Mouse (Mus musculus): Measurements from ENCODE around the gene Cops2.

Cops2 gene

GRCm38 (mm10) chr2:125827898-125828297 is 31.0 kb downstream of the Cops2 start:
- in situ Hi-C loops (cut with MseI, MboI) = no loop called here

GRCm38 (mm10) chr2:125826201-125826600 is 32.7 kb downstream of the Cops2 start:
- in situ Hi-C loops (cut with MseI, MboI) = no loop called here

DNA sequence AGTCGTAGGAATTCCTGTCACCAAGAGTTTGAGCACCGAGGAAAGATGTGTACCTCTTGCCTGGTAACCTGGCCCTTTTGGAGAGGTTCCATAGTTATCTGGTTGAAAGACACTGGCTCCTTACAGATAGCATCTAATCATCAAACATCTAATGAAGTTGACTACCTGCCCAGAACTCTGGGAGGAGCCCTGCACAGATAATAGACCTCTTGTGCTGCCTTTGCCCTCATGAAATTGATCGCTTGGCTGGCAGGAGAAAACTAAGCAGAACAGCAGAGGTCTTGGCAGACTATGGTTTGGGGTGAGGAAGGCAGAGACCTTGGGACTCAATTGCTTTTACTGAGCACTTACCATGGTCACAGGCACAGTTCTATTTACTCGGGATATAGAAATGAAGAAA is 38.5 kb downstream of the Cops2 start:
- in situ Hi-C loops (cut with MseI, MboI) = no loop called here

DNA sequence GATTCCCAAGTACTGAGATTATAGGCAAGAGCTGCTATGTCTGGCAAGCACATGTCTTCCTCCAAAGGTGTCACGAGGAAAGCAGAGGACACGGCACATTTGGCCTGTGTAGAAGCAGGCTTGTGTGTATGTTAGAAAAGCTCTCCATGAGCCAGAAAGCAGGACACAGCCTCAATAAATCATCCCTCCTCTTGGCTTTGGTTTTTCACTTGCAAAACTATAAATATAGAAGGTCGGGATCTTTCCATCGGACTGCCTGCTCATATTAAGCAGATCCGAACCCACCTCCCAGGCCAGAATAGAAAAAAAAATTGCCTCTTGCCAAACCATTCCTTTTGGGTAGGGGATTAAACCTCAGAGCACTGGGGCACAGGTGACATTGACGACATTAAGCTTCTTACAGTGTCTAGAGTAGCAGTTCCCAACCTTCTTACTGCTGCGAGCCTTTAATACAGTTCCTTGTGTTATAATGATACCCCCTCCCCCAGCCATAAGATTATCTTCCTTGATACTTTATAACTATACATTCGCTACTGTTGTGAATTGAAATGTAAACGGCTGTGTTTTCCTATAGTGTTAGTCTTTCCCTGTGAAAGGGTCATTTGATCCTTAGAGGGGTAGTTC is 44.9 kb downstream of the Cops2 start:
- in situ Hi-C loops (cut with MseI, MboI) = no loop called here

- in situ Hi-C loops (cut with MseI, MboI) = no loop called here
Observed at GRCm38 (mm10) chr2:125811332-125811731, 47.6 kb downstream of the Cops2 start.

DNA sequence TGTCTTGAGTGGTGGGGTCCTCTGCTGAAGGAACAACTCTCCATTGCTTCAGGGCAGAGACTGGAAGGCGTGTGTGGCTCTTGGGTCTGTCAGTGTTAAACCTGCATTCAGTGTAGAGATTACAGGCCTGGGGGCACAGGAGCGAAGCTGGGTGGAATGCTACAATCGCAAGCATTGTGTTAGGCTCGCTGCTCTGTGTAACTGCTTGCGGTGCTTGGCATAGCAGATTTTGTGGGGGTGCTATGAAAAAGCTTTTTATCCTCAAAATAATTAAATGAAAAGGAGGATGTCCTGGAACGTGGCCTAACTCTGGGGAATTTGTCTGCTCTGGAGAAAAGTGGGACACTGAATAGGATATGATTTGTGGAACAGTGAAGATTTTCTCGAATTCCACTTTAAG is 49.4 kb downstream of the Cops2 start:
- in situ Hi-C loops (cut with MseI, MboI) = no loop called here

DNA sequence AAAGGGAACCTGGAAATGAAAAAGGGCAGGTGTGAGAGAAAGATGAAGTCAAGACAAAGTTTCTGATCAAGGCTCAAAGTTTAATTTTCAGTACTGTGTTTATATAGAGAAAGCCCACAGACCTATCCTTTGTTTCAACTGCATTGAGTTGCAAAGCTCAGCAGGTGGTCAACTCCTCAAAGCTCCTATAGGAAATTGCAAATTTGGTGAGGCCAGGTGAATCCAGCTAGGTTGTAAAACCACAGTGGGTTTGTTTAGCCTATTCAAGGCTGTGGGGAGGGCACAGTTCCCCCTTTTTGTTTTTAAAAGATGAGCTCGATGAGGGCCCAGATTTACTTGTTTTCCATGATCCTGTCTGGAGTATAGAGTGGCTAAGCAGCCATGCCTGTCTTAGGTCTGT is 53.1 kb downstream of the Cops2 start:
- in situ Hi-C loops (cut with MseI, MboI) = no loop called here

GRCm38 (mm10) chr2:125801947-125802346 is 57.0 kb downstream of the Cops2 start:
- in situ Hi-C loops (cut with MseI, MboI) = no loop called here

GRCm38 (mm10) chr2:125801038-125801437 is 57.9 kb downstream of the Cops2 start:
- in situ Hi-C loops (cut with MseI, MboI) = no loop called here

GRCm38 (mm10) chr2:125800428-125800827 is 58.5 kb downstream of the Cops2 start:
- in situ Hi-C loops (cut with MseI, MboI) = no loop called here

DNA sequence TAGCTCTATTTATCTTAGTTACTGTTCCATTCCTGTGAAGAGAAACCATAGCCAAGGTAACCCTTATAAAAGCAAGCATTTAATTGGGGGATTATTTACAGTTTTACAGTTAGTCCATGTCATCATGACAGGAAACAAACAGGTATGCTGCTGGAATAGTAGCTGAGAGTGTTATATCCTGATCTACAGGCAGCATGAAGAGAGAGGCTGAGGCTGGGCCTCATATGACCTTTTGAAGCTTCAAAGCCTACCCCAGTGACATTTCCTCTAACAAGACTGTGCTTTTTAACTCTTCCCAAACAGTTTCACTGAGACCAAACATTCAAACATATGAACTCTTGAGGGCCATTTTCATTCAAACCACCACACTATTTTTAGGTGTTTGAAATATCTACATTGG is 61.1 kb downstream of the Cops2 start:
- in situ Hi-C loops (cut with MseI, MboI) = no loop called here

GRCm38 (mm10) chr2:125795118-125795517 is 63.8 kb downstream of the Cops2 start:
- in situ Hi-C loops (cut with MseI, MboI) = no loop called here

DNA sequence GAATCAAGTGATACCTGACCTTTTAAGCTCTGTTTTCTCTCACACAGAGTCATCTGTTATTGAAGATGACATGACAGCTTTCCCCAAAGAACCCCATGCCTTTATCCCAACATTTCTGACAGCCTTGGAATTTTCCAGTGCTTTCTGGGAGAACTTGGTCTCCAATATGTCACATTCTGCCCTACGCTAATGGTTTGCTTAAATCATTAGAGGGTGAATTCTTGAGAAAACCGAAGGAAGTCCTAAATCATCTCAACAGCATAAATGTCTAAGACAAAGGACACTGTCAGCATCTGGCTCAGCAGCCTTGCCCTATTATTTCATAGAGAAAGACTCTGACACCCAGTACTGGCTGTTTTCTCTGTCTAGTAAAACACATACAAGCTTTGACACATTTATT is 64.8 kb downstream of the Cops2 start:
- in situ Hi-C loops (cut with MseI, MboI) = no loop called here

- in situ Hi-C loops (cut with MseI, MboI) = no loop called here
Observed at GRCm38 (mm10) chr2:125792879-125793261, 66.1 kb downstream of the Cops2 start.

- in situ Hi-C loops (cut with MseI, MboI) = no loop called here
Observed at GRCm38 (mm10) chr2:125792144-125792878, 66.6 kb downstream of the Cops2 start.

- in situ Hi-C loops (cut with MseI, MboI) = no loop called here
Observed at GRCm38 (mm10) chr2:125791485-125791885, 67.5 kb downstream of the Cops2 start.

- in situ Hi-C loops (cut with MseI, MboI) = no loop called here
Observed at GRCm38 (mm10) chr2:125790242-125790641, 68.7 kb downstream of the Cops2 start.

DNA sequence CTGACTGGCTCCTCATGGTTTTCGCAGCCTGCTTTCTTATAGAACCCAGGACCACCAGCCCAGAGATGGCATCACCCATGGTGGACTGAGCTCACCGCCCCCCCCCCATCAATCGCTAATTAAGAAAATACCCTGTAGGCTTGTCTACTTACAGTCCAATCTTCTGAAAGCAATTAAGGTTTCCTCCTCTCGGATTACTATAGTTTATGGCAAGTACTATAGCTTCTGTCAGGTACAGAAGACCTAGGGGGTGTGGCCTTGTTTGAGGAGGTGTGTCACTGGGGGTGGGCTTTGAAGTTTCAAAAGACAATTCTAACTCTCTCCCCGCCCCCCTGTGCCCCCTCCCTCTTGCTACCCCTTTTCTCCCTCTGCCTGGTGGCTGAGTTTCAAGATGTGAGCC is 69.7 kb downstream of the Cops2 start:
- in situ Hi-C loops (cut with MseI, MboI) = no loop called here

DNA sequence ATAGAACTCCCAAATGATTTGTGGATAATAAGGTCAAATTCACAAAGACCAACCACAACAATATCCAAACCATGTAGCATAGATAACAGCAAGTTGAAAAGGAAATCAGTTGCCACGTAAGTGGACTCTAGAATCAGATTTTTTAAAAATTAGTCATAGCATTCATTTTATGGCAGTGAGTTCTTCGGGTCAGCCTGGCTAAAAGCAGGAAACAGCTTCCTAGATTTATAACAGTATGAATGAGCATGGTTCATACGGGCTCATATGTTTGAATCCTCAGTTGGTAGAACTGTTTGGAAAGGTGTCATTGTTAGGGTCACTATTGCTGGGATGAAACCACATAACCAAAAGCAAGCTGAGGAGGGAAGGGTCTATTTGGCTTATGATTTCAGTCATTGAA is 70.2 kb downstream of the Cops2 start:
- in situ Hi-C loops (cut with MseI, MboI) = no loop called here

DNA sequence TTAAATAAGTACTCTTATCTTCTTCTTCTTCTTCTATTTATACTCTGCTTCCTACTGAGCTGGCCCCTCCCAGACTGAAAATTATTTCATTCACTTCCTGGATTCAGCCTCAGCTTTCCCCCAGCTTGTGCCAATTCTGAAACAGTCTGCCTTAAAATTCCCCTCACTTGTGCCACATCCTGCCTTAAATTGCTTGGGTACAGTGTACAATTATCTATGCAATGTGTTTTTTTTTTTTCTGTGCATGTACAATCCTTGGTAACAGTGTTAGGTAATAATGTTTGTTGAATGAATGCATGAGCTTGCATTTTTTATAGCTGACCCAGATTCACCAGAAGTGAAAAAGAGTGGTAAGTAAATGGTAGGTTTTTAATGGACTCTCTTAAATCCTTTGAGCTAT is 70.6 kb downstream of the Cops2 start:
- in situ Hi-C loops (cut with MseI, MboI) = no loop called here

DNA sequence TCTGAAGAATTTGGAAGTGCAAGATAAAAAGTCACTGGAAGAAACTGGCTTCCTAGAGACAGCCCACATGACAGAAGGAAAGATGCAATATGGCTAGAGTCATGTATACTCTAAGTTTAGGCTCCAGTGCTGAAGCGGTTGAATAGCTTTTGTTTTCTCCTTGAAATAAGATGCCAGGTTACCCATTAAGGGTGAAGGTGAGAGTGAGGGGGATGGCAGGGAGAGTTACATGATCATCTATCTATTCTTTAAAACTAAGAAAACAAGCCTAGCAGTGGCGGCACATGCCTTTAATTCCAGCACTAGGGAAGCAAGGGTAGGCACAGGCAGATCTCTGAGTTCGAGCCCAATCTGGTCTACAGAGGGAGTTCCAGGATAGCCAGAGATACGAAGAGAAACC is 73.9 kb downstream of the Cops2 start:
- in situ Hi-C loops (cut with MseI, MboI) = no loop called here

DNA sequence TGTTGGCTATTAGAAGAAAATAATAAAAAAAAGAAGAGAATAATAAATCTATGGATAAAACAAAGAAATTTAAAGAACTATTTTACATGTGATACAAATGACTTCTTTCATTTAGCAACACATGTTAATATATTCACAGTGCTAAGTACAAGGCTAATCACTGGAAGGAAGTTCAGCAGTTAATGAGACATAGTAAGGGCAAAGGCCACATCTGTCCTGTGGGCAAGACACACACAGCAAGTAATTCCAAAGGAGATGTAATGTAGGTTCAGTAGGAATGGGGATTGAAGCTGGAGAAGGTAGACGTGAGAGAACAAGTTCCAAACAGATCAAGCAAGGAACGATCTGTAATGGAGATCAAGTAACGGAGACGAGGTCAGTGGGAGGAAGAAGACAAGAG is 74.5 kb downstream of the Cops2 start:
- in situ Hi-C loops (cut with MseI, MboI) = no loop called here

DNA sequence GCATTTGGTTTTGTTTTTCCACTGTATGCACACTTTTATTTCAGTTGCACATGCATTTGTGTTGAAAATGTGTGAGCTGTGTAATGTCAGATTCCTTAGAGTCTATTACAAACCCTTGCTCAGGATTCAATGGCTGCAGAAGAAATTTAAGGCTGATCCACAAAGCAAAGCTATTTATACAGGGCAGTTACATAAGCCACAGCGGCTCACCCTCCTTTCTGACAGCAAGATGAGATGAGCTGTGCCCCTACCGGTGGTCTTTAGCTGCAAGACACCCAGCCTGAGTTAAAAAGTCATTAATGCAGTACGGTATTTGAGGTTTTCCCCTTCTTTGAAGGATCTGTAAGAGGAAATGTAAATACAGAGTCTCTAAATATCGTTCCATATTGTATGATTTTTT is 75.1 kb downstream of the Cops2 start:
- in situ Hi-C loops (cut with MseI, MboI) = no loop called here

- in situ Hi-C loops (cut with MseI, MboI) = no loop called here
Observed at GRCm38 (mm10) chr2:125782719-125783109, 76.2 kb downstream of the Cops2 start, which contains the start of gene Secisbp2l. Gene Secisbp2l, minus strand, starts transcription at chr2:125782870.

Measured in mouse trophoblast stem cell (cell line).